Mouse (Mus musculus) R1 (cell line): ENCODE results near the gene Smndc1.
A peak's percentile ranks its signal among the peaks of the same experiment; 100 is the strongest.

Source experiments
- DNase-seq: peaks from one replicate; pipeline ENCODE4 v3.0.0-alpha.2; 2018; ENCODE audit warnings: low read depth, low spot score

Gene Smndc1

GRCm38 (mm10) chr19:53383336-53383735 lies 7.0 kb downstream of the Smndc1 start:
- no peak for DNase-seq

DNA sequence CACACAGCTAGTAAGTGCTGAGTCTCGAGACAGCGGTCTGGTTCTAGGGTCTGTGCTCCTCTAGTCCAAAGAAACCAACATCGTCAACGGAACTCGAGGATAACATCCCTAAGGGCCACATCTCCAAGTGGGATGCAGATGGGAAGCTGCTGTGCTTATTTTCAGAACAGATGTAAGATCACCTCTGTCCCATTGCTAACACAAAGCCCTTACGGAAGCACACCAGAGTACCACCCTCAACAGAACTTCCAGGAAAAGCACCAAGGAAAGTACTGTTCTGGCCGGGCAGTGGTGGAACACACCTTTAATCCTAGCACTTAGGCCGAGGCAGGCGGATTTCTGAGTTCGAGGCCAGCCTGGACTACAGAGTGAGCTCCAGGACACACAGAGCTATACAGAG lies 12.0 kb downstream of the Smndc1 start:
- DNase-seq: no peak

DNA sequence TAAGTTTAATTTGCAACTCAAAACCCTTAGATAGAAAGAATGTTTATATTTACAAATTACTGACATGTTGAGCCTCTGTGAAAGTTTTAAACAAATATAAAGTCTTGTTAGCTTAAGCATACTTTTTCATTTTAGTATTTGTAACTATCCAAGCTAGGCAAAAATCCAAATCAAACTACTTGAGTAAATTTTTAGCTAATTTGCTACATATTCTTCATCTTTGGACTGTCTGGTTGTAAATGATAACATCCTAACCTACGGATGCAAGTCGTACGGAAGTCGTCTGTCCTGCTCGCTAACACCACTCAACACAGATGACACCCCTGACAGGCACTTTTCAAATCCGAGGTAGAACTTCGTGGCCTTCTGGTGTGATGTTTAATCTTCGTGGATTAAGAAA lies 12.7 kb downstream of the Smndc1 start:
- no peak for DNase-seq

DNA sequence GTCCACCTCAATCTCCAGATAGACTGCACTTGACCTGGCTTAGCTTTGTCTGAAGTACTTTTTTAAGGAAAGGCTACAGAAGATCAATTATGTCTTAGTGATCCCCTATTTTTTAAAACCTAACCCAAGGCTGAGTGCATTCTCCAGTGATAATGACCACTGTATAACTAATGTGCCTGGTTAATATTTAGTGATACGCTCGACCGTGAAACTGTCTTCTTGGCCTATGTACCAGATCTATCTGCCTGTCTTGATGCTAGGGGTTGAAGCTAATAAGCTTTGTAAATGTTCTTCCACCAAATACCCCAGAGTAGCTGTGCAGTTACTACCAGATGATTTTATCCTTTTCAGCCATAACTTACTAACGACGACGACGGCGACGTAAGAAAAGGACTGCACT lies 14.6 kb downstream of the Smndc1 start:
- DNase-seq: no peak

DNA sequence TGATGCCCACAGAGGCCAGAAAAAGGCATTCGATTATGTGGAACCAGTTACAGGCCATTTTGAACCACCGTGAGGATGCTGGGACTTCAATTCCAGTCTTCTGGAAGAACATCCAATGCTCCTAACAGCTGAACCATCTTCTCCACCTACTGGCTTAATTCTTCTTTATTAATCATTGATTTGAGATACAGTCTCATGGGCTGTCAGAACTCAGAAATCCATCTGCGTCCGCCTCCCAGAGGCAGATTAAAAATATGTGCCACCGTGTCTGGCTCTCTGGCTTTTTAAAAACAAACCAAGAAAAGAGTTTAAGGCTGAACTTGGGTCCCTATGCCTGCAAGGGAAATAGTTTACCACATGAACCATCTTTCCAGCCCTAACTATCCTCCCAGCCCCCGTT lies 15.1 kb downstream of the Smndc1 start:
- no peak for DNase-seq

GRCm38 (mm10) chr19:53373570-53373969 lies 16.8 kb downstream of the Smndc1 start:
- DNase-seq: no peak

DNA sequence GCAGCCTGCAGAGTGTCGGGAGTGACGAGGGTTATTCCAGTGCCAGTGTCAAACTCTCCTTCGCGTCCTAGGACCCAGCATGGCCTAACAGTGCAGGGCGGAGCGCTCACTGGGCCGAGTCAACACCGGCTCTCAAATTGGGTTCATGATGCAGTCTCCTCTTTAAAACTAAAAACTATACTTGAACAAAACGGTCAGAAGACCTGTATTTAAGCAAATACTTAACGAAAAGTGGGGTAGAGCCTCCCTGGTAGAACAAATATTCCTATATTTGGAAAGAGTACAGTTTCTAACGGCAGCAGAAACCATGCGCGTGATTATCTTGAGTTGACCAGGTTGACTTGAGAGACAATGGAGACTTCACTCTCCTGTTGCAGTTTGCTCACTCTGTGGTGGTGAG lies 18.7 kb downstream of the Smndc1 start, which contains the start of gene Gm10197:
Gm10197 (minus strand) TSS at position 101 of the 400 bp plus-strand sequence.
- DNase-seq: no peak

GRCm38 (mm10) chr19:53370233-53370632 lies 20.1 kb downstream of the Smndc1 start:
- peak; percentile 78 for DNase-seq

DNA sequence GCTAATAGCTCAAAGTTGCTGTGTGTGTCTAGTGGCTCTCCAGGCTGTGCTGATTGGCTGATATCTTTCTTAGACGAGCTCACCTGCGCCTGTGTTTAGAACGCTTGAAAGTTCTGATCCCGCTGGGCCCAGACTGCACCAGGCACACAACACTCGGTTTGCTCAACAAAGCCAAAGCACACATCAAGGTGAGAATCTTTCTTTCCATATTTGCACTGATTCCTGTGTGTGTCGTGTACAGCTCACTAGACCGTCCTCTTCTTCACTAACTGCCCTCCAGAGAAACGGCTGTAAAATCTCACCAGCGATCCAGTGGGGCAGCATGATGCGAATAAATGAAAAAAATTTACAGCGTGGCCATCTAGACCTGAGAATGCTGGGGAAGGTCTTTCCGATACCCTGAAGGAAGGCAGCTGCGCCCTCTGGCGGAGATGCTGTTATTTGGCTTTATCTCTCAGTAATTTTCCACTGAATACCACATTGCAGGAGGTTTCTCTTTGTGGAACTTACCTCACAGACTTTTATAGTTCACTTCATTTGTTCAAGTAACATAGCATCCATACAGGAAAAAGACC lies 20.8 kb downstream of the Smndc1 start:
- peak; percentile 90 for DNase-seq

GRCm38 (mm10) chr19:53366881-53367280 lies 23.5 kb downstream of the Smndc1 start:
- DNase-seq: no peak

GRCm38 (mm10) chr19:53366057-53366775 lies 24.2 kb downstream of the Smndc1 start:
- DNase-seq: no peak

GRCm38 (mm10) chr19:53364963-53365362 lies 25.4 kb downstream of the Smndc1 start:
- no peak for DNase-seq

- DNase-seq: no peak
These were observed 25.8 kb downstream of the Smndc1 start for GRCm38 (mm10) chr19:53364551-53364950.

DNA sequence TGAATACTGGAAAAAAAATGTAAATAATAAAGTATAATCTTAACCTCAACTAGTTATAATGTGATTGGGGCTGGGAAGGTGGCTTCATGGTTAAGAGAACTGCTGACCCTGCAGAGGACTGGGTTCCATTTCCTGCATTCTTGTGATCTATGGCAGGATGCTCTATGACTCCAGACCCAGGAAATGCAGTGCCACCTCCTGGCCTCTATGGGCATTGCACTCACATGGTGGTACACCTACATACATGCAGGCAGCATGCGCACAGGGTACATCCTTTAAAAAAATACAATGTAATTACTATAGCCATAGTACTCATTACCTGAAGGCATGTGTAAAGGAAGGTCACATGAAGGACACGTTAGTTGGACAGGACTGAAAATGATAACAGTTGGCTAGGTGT lies 27.4 kb downstream of the Smndc1 start:
- peak; percentile 82 for DNase-seq

DNA sequence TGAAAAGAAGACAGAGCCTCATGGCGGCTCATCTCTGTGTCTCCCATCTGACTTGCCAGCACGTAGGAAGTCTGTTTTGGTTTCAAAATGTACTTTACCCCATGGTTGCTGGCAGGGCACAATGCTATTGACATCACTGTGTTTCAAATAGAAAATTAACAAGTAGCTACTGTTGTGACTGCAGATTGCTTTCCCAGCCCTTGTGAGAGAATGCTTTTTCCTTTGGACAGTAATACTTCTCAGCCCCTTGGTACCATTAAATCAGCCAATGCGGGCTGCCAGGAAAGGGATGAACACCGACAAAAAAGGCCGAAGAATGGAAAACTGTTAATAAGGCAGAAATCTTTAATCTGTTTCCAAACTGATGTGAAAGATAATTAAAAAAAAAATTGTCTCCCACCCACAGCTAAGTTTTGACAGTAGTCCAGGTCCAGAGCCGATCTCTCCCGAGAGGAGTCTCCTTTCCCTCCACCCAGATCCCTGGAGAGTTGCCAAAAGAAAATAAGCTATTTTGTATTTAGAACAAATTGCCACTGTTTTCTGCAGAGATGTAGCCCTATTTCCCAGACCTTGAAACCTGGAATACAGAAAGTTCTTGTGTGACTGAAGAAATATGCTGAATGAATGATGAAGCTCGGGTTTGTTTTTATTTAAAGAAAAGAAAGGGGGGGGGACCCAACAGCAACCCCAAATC lies 30.0 kb downstream of the Smndc1 start:
- no peak for DNase-seq

DNA sequence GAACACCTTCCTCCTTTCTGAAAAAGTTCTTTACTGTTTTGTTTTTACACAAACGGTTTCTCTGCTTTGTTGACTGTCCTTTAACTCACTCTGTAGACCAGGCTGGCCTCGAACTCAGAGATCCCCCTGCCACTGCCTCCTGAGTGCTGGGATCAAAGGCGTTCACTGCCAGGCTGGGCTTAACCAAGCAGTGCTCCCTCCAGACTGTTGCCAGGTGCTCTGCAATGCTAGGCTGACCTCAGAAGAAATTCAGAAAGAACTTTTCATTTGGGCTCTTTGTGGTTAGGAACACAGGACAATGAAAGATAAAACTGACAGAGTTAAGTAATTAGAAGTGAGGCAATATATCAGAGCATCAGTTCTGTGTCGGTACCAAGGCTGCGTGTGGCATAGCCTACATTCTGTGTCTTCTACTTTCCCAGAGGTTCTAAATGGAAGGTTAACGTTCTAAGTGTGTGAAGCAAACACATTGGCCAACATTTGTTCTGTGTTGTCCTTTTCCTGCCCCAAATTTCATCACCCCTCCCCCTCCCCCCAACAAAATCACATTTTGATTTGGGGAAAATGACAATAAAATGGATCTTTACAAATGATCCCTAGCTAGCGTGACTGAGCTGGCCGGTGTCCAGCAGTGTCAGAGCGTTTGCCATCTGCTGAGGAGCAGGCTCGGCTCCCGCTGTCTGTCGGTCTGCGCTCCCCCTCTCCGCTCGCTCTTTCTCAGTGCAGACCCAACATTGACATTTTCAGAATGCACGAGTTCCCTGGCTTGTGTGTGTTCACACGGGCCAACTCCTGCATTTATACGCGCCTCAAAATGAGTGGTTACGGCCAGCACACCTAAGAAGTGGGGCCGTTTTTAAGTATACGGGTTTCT lies 31.0 kb downstream of the Smndc1 start:
- no peak for DNase-seq

- DNase-seq: no peak
These were observed 35.3 kb downstream of the Smndc1 start for GRCm38 (mm10) chr19:53355065-53355464.

DNA sequence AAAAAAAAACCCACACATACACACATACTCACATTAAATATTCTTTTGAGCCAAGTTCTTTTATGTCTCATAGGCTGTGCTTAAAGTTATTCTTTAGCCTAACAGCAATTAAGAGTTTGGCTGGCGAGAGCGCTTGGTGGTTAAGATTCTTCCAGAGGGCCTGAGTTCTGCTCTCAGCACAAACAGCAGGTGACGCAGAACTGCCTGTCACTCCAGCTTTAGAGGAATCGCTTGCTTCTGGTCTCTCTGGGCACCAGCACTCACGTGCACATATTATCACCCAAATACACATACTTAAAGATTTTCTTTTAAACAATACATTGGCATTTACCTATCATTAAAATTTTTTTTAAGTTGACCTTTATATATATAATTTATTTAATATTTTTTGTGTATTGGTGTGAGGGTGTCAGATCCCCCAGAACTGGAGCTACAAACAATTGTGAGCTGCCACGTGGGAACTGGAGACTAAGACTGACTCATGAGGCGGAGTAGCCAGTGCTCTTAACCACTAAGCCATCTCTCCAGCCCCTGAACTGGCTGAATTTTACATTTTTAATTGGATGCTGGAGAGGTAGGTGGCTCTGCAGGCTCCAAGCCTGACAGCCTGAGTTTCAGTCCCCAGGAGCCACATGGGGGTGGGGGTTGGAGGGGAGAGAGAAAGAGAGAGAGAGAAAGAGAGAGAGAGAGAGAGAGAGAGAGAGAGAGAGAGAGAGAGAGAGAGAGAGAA lies 35.9 kb downstream of the Smndc1 start:
- DNase-seq: no peak

- no peak for DNase-seq
These were observed 36.5 kb downstream of the Smndc1 start for GRCm38 (mm10) chr19:53353864-53354263.

DNA sequence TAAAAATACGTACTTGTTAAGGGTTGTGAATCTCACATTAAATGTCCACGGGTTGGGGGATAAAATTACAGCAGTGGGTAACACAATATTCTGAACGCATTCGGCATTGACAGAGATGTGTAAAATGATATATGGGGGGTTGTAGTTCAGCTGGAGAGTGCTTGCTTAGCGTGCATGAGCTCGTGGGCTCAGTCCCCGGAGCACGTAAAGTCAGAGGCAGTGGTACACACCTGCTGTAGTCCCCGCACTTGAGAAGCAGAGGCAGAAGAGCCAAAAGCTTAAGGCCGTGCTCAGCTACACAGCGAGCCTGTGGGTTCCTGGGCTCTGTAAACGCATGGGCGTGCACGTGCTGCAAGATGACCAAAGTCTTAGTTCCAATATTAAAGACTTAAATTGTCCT lies 44.6 kb downstream of the Smndc1 start:
- DNase-seq: no peak

GRCm38 (mm10) chr19:53344062-53344461 lies 46.3 kb downstream of the Smndc1 start:
- no peak for DNase-seq
